Mouse (Mus musculus) heart, embryonic 11.5 days (tissue): ENCODE results near the gene Frmd8. TPM values are rescaled to one million over a fixed set of nuclear protein-coding genes. Genes with fewer than 3 reads are reported as not detected.

ENCODE experiments used
- ATAC-seq: fragments of 200-750 bp; cut with Nextera tagmentation; replicated peaks from 2 replicates; pipeline ENCODE4 v1.8.0; 2017; ENCODE audit warnings: moderate library complexity; ENCODE audit not compliant: insufficient number of reproducible peaks, low FRiP score, low TSS enrichment
- H3K27ac ChIP-seq: fragments of 300-500 bp; sonication (generic); 2 replicates; pipeline ENCODE4 v1.5.1; 2014; ENCODE audit warnings: mild to moderate bottlenecking, low read depth, low read length
- H3K27me3 ChIP-seq: fragments of 300-500 bp; sonication (generic); 2 replicates; pipeline ENCODE4 v1.6.1; 2014; ENCODE audit warnings: mild to moderate bottlenecking, low read length, mixed read lengths; ENCODE audit not compliant: control insufficient read depth, insufficient read depth
- H3K36me3 ChIP-seq: fragments of 300-500 bp; sonication (generic); 2 replicates; pipeline ENCODE4 v1.6.1; 2014; ENCODE audit warnings: mild to moderate bottlenecking, low read length, moderate library complexity, mixed read lengths; ENCODE audit not compliant: control insufficient read depth, insufficient read depth
- H3K4me1 ChIP-seq: fragments of 300-500 bp; sonication (generic); 2 replicates; pipeline ENCODE4 v1.6.1; 2014; ENCODE audit warnings: low read length; ENCODE audit not compliant: control insufficient read depth, insufficient read depth
- H3K4me2 ChIP-seq: fragments of 300-500 bp; sonication (generic); 2 replicates; pipeline ENCODE4 v1.6.1; 2014; ENCODE audit warnings: mild to moderate bottlenecking, moderate library complexity
- H3K4me3 ChIP-seq: fragments of 300-500 bp; sonication (generic); 2 replicates; pipeline ENCODE4 v1.5.1; 2014; ENCODE audit warnings: low read depth, low read length
- H3K9ac ChIP-seq: fragments of 300-500 bp; sonication (generic); 2 replicates; pipeline ENCODE4 v1.6.1; 2014; ENCODE audit warnings: mild to moderate bottlenecking, low read depth, low read length, moderate library complexity
- H3K9me3 ChIP-seq: fragments of 300-500 bp; sonication (generic); replicated peaks from 2 replicates; pipeline ENCODE4 v1.6.1; 2016; ENCODE audit warnings: low read length; ENCODE audit not compliant: control insufficient read depth
- WGBS: fragments of 180-500 bp; shearing (Covaris S2); extraction: QIAGEN DNeasy Blood & Tissue Kit; methylation state at CpG from one replicate; pipeline ENCODE4 v1.1.7; 2014; ENCODE audit not compliant: insufficient replicate concordance; 5-methylcytosine and 5-hydroxymethylcytosine counted together
- polyA plus RNA-seq: library from polyadenylated mRNA; unstranded; fragments of >200 nt; fragmentation: Nextera tagmentation; extraction: Ambion mirVana; gene quantifications from 2 replicates; pipeline ENCODE4 v1.2.1, GENCODE M21; 2014

Frmd8 gene
- polyA plus RNA-seq, 1 experiment from 2014 or later, result 15.4 TPM

DNA sequence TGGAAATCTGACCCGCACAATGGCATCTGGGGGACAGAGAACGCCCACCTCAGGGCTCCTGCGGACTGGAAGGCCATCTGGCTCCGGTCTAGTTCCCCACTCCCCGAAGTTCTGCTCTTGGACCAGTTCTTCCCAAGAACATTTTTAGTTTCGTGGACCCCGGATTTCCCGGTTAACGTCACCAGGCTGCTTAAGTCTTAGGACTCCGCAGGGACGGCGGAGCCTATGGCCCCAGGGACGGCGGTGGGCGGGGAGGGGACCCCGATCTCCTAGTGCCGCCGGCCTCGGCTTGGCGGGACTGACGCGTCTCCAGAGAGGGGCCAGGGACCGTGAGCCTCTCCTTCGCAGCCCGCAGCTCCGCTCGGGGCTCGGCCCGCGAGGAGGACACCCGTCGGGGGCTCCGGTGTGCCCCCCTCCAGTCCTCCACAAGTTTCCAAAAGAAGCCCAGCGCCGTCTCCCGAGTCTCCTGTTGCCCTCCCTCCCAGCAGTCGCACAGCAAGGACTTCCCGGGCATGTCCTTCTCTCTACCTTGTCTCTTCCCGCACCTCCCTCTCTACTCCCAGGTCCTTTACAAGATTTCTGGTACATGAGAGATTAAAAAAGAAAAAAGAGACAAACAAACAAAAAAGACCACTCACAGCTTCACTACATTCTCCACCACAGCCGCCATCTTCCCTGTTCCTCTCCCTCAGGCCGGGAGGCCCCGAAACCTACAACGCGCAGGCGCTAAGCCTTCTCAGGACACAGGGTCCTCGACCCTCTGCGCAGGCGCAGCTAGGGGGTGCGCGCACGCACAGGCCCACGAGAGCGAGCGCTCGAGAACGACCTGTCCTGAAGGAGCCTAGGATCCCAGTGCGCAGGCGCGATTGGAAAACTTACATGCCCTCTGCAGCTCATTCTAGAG is 37.3 kb upstream of the Frmd8 start:
- peak; percentile 91 for ATAC-seq
- Histone ChIP-seq H3K36me3 (peaks cover 3% of the 10 kb centered on the region; the same call in 1 of the 2 replicates), H3K9ac (peak overlapping the region; percentile 99), H3K4me2 (peak overlapping the region; percentile 64), H3K27me3 (no peaks in the 10 kb centered on the region), H3K4me3 (peak overlapping the region; percentile 99), H3K4me1 (peaks cover 18% of the 10 kb centered on the region), H3K9me3 (no peaks in the 10 kb centered on the region), H3K27ac (peak overlapping the region; percentile 89)
- WGBS, result under 1% methylated on average over 59 of the region's 59 CpGs

DNA sequence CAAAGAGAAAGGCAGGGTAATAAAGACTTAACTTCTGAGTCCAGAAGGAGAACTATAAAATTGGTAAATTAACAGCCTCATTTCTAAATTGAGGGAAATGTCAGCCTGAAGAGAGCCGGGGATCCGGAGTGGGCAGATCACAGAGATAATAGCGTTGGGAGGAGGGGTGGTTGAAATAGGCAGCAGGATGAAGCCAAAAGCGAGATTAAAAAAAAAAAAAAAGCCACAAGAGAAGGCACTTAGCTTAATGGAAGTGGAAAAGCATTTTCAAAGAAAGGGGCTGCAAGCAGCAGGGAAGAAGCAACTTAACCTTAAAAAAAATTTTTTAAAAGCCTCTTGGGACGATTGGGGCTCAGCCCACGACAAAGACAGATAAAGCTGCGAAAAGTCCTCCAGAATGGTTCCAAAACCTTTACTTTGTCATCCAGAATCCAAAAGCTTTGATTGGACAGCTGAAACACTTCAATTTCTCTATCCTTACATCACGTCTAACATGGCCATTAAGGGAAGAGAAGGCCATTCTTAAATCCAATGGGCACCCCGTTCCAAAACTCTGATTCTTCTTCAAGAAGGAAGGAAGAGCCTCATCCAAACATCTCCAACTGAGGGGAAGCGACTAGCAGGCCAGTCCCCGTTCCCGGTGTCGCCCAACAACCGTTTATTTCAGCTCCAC is 36.5 kb upstream of the Frmd8 start:
- H3K9me3 ChIP-seq, result no peaks in the 10 kb centered on the region
- peaks cover 6% of the 10 kb centered on the region; the same call in 1 of the 2 replicates for H3K36me3 ChIP-seq
- no peaks in the 10 kb centered on the region for H3K27me3 ChIP-seq
- peak overlapping the region; percentile 89 for H3K27ac ChIP-seq
- 6% methylated on average over 14 of the region's 14 CpGs for WGBS
- peak overlapping the region; percentile 99 for H3K4me3 ChIP-seq
- H3K4me2 ChIP-seq, result peak overlapping the region; percentile 64
- H3K4me1 ChIP-seq, result peaks cover 18% of the 10 kb centered on the region
- no peak for ATAC-seq
- peak overlapping the region; percentile 99 for H3K9ac ChIP-seq

DNA sequence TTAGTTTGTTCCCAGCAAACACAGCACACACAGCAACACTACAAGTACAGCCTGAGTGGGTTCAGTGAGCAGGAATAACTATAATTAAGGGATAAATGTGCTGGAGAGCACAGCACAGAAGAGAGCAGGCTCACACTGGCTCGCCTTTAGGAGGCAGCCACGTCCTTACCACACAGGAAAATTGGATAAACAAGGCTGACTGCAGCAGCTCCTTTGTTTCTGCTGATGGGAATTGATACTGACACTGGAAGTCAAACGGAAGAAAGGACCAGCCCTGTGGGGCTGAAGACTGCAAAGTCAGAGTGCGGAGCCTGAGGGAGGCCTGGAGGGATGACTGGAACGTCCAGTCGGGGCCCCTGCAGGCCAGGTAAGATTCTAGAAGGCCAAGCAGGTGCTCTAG is 35.1 kb upstream of the Frmd8 start:
- no peak for ATAC-seq
- no peak overlapping the region for H3K27ac ChIP-seq
- no peaks in the 10 kb centered on the region for H3K27me3 ChIP-seq
- H3K9me3 ChIP-seq, result no peaks in the 10 kb centered on the region
- no peak overlapping the region for H3K4me3 ChIP-seq
- H3K36me3 ChIP-seq, result peaks cover 14% of the 10 kb centered on the region; the same call in 1 of the 2 replicates
- WGBS, result 50% methylated on average over 6 of the region's 6 CpGs
- H3K4me1 ChIP-seq, result peaks cover 18% of the 10 kb centered on the region
- peak overlapping the region; percentile 47 for H3K4me2 ChIP-seq
- peak overlapping the region; percentile 11; the same call in 1 of the 2 replicates for H3K9ac ChIP-seq

DNA sequence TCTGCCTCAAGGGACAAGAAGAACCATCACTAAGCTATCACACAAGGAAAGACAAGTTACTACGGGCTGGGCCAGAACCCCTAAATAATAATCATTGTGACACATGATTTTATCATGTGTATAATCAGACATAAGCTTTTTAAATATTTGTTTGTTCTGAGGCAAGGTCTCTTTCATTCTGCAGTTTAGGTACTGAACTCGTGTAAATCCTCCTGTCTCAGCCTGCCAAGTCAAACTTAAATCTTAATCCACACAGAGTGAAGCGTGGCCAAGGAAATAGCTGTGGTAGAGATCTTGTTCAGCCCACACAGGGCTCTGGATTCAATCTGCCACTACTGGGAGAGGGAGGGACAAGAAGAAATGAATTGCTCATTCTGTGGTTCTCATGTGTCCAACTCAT is 32.2 kb upstream of the Frmd8 start:
- H3K27ac ChIP-seq, result no peak overlapping the region
- no peak overlapping the region for H3K9ac ChIP-seq
- no peak overlapping the region for H3K4me2 ChIP-seq
- no peaks in the 10 kb centered on the region for H3K27me3 ChIP-seq
- no peak overlapping the region for H3K4me3 ChIP-seq
- peaks cover 18% of the 10 kb centered on the region for H3K4me1 ChIP-seq
- peaks cover 31% of the 10 kb centered on the region for H3K36me3 ChIP-seq
- 89% methylated on average over 3 of the region's 3 CpGs for WGBS
- no peaks in the 10 kb centered on the region for H3K9me3 ChIP-seq
- no peak for ATAC-seq

DNA sequence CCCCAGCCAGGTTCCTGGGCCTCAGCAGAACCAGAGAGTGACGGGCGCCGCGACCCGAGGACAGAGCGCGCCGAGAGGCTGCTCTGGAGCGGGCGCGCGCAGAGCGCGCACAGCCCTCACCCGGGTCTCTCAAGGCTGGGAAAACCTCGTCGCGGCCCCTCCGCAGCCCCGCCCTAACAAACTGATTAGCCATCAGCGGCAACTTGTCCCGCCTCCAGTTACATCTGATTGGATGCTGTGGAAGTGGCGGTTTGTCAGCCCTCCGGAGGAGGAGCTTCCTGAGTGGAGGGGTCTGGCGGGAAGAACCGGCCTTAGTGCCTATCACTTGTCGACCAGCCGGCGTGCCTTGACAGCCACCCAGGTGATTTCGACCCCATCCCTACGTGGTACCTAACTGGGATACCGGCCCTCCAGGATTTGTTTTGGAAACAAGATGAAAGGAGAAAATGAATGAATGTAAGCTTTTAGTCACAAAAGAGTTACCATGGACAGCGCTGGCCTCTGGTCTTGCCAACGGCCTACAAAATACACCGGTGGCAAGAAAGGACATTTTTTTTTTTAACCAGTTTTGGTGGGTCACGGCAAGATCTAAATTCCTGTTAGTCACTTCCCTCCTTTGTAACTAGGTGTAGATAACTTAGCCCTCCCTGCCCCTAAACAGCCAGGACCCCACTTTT is 19.1 kb upstream of the Frmd8 start, which contains the start of gene Tigd3:
Gene Tigd3 (minus strand): TSS at position 148 of the 677 bp plus-strand sequence.
- H3K27me3 ChIP-seq, result no peaks in the 10 kb centered on the region
- no peaks in the 10 kb centered on the region for H3K9me3 ChIP-seq
- peaks cover 14% of the 10 kb centered on the region for H3K4me1 ChIP-seq
- H3K36me3 ChIP-seq, result peaks cover 8% of the 10 kb centered on the region; the same call in 1 of the 2 replicates
- H3K9ac ChIP-seq, result peak within 1 kb of the TSS; percentile 86
- peak within 1 kb of the TSS; percentile 50; the same call in 1 of the 2 replicates for H3K27ac ChIP-seq
- peak within 1 kb of the TSS; percentile 95 for H3K4me2 ChIP-seq
- peak; percentile 91 for ATAC-seq
- 3% methylated on average over 36 of the region's 36 CpGs for WGBS
- peak within 1 kb of the TSS; percentile 74 for H3K4me3 ChIP-seq

DNA sequence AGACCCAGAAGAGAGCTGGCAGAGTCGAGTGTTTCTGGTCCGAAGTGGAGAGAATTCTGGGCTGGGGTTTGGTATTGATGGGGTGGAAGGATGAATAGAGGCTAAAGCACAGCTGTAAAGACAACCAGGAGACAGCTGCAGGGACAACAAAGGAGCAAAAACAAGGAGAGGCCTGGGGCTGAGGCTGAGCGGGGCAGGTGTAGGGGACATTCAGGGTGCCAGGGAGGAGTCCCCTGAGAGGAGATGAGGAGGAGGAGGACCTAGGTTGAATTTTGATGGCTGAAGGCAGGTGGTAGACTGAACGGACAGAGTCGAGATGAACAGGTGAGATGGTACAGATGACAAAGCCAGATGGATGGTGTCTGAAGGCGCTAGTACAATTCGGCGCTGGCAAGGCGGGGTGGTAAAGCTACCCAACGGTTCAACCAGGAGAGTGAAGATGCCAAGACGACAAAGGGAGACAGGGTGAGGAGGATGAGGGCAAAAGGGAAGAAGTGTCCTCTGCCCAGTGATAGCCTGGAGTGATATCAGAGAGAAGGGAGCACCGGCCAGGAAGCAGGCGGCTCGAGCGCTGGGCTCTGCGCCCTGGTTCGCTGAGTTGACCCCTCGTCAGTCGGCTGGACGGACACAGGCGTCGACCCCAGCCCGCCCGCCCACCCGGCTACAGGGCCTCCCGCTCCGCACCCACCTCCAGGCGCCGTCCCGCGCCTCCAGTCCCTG is 18.4 kb upstream of the Frmd8 start:
- Histone ChIP-seq H3K4me1 (peaks cover 14% of the 10 kb centered on the region), H3K9ac (peak overlapping the region; percentile 86), H3K4me2 (peak overlapping the region; percentile 95), H3K27me3 (no peaks in the 10 kb centered on the region), H3K27ac (peak overlapping the region; percentile 50; the same call in 1 of the 2 replicates), H3K9me3 (no peaks in the 10 kb centered on the region), H3K4me3 (peak overlapping the region; percentile 74), H3K36me3 (peaks cover 7% of the 10 kb centered on the region; the same call in 1 of the 2 replicates)
- 11% methylated on average over 28 of the region's 31 CpGs for WGBS
- ATAC-seq, result peak; percentile 40; the same call in 1 of the 2 replicates

DNA sequence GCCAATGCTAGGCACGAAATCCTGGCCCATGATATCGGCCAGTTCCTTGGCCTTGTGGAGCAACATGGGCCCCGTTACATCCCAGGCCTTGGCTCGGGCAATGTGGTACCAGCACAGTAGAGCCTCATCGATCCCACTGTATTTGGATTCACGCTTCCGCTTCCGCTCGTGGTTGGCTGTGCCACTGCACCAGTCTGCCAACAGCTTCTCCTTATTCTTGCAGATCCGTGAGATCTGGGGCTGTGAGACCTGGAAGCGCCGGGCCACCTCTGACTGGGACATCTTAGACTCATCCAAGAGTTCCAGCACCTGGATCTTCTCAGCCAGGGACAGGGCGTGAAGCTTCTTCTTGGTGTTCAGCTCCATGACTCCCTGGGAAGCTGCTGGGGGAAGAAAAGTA is 17.7 kb upstream of the Frmd8 start:
- H3K9ac ChIP-seq, result peak overlapping the region; percentile 86; the same call in 1 of the 2 replicates

More for the DNA sequence above, 17.7 kb upstream of the Frmd8 start:
- no peak for ATAC-seq
- Histone ChIP-seq H3K27me3 (no peaks in the 10 kb centered on the region), H3K36me3 (peaks cover 5% of the 10 kb centered on the region; the same call in 1 of the 2 replicates), H3K9me3 (no peaks in the 10 kb centered on the region), H3K4me1 (peaks cover 14% of the 10 kb centered on the region), H3K27ac (no peak overlapping the region), H3K4me2 (peak overlapping the region; percentile 95; the same call in 1 of the 2 replicates), H3K4me3 (no peak overlapping the region)
- 91% methylated on average over 13 of the region's 13 CpGs for WGBS
